Mouse (Mus musculus): ENCODE measurements around the gene Edem1. TPM values are rescaled to one million over a fixed set of nuclear protein-coding genes. Genes with fewer than 3 reads are reported as not detected.

The Edem1 gene
- total RNA-seq, 2 experiments from 2014 or later, result 17.1 to 18.1 TPM

- DNase-seq (ENCODE audit: extremely low spot score in 1 of 2, low spot score in 2 of 2), result no peak
- intact Hi-C loops (cut with DNase I), result no loop called here
- Histone ChIP-seq H3K27ac (no peak overlapping the region), H3K4me3 (no peak overlapping the region)
- TF ChIP-seq CTCF (IDR thresholded peaks at IDR 0.05), result no peak
Measured at GRCm38 (mm10) chr6:108883826-108884225, 55.4 kb downstream of the Edem1 start.

GRCm38 (mm10) chr6:108884603-108885002 is 56.2 kb downstream of the Edem1 start:
- Histone ChIP-seq H3K4me3 (no peak overlapping the region), H3K27ac (no peak overlapping the region)
- no peak for DNase-seq (ENCODE audit: extremely low spot score in 1 of 2, low spot score in 2 of 2)
- no peak for TF ChIP-seq CTCF (IDR thresholded peaks at IDR 0.05)
- intact Hi-C loops (cut with DNase I), result no loop called here

DNA sequence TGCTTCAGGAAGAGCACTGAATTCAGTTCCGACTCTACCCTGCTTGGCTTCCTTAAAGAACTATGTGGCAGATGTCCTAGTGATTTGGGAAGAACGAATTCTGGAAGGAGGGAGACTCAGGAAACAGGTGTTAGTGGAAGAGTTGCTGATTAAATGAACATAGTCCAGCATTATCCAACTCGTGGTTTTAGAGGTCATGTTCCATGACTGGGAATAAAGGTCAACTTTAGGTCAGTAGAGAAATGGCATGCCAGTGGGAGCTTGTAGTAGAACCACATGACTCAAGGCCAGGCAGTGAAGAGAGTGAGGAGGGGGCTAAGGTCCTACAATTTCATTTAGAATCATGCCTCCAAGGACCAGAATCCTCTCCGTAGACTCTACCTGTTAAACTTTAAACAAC is 57.9 kb downstream of the Edem1 start:
- no peak for TF ChIP-seq CTCF (IDR thresholded peaks at IDR 0.05)
- no peak for DNase-seq (ENCODE audit: extremely low spot score in 1 of 2, low spot score in 2 of 2)
- Histone ChIP-seq H3K4me3 (no peak overlapping the region), H3K27ac (no peak overlapping the region)
- intact Hi-C loops (cut with DNase I), result no loop called here

DNA sequence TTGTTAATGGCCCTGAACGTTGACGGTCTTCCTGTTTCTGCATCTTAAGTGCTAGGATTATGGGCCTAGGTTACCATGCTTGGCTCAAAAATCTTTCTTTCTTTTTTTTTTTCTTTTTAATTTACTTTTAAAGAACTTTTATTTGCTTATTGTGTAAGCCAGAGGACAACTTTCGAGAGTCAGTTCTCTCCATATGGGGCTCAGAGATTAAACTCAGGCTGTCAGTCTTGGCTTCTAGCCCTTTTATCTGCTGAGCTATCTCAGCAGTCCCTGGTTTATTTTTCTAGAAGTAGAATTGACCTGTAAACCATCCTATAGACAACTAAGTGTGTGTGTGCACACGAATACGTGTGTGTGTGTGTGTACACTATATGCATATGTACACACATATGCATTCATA is 64.1 kb downstream of the Edem1 start:
- intact Hi-C loops (cut with DNase I), result loop anchor here (10.0 kb wide), 1 partner anchor 1242 kb away; no protein-coding TSS in a partner anchor
- TF ChIP-seq CTCF (IDR thresholded peaks at IDR 0.05), result no peak
- no peak for DNase-seq (ENCODE audit: extremely low spot score in 1 of 2, low spot score in 2 of 2)
- no peak overlapping the region for H3K4me3 ChIP-seq
- no peak overlapping the region for H3K27ac ChIP-seq

GRCm38 (mm10) chr6:108895129-108895528 is 66.7 kb downstream of the Edem1 start:
- Histone ChIP-seq H3K4me3 (no peak overlapping the region), H3K27ac (no peak overlapping the region)
- intact Hi-C loops (cut with DNase I), result loop anchor here (10.0 kb wide), 1 partner anchor 1240 kb away; no protein-coding TSS in a partner anchor
- no peak for DNase-seq (ENCODE audit: extremely low spot score in 1 of 2, low spot score in 2 of 2)
- TF ChIP-seq CTCF (IDR thresholded peaks at IDR 0.05), result no peak

DNA sequence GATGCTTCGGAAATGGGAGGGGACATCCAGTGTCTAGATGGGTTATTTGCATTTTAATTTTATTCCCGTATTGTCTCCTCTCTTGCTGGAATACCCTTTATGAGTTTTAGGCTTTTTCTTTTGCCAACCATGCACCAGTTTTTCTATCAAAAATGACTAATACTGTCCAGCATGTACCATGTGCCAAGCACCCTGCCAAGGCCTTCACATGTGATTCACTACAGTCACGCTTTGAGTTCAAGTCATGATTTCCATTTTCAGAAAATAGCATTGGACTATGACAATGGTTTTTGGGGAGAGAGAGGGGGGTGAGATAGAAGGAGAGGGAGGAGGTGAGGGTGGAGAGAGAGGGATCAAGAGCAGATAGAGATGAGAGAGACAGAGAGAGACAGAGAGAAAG is 67.5 kb downstream of the Edem1 start:
- intact Hi-C loops (cut with DNase I), result loop anchor here (2.0 to 10.0 kb wide), 2 partner anchors 33 to 1239 kb away; no protein-coding TSS in a partner anchor
- no peak overlapping the region for H3K4me3 ChIP-seq
- no peak for TF ChIP-seq CTCF (IDR thresholded peaks at IDR 0.05)
- DNase-seq (ENCODE audit: extremely low spot score in 1 of 2, low spot score in 2 of 2), result no peak
- H3K27ac ChIP-seq, result peak overlapping the region; percentile 69; the same call in 1 of the 2 replicates

DNA sequence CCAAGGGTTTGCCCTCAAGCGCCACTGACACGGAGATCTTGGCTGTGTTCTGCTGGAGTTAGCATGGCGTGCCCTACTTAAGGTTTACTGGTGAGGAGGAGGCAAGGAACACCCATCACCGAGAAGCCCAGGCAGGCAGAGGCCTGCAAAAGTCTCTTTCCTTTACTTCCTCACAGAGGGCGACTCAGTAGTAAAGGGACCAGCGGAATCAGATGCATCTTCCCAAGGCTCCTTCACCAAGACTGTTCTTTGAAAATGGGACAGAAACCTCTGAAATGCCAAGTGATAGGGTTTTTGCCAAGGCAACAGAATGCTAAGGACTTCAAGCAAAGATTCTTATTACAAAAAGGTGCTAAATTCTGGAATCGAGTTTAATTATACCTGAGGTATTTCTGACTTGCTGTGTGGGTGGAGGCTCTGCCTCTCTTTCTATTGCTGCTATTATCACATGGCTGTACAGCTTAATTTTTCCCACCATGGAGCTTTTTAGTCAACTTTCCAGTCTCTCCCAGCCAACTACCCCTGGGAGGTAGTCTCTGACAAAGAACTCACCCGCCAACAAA is 68.2 kb downstream of the Edem1 start:
- DNase-seq (ENCODE audit: extremely low spot score in 1 of 2, low spot score in 2 of 2), result peak in 1 of 2 experiments; percentile 22
- no peak for TF ChIP-seq CTCF (IDR thresholded peaks at IDR 0.05)
- Histone ChIP-seq H3K4me3 (no peak overlapping the region), H3K27ac (peak overlapping the region; percentile 70)
- intact Hi-C loops (cut with DNase I), result loop anchor here (2.0 to 10.0 kb wide), 2 partner anchors 32 to 1238 kb away; no protein-coding TSS in a partner anchor

- no peak for TF ChIP-seq CTCF (IDR thresholded peaks at IDR 0.05)
- intact Hi-C loops (cut with DNase I), result loop anchor here (10.0 kb wide), 1 partner anchor 1236 kb away; no protein-coding TSS in a partner anchor
- Histone ChIP-seq H3K4me3 (no peak overlapping the region), H3K27ac (no peak overlapping the region)
- DNase-seq (ENCODE audit: extremely low spot score in 1 of 2, low spot score in 2 of 2), result no peak
Measured at GRCm38 (mm10) chr6:108899231-108899630, 70.8 kb downstream of the Edem1 start.

- Histone ChIP-seq H3K4me3 (no peak overlapping the region), H3K27ac (no peak overlapping the region)
- intact Hi-C loops (cut with DNase I), result no loop called here
- no peak for DNase-seq (ENCODE audit: extremely low spot score in 1 of 2, low spot score in 2 of 2)
- TF ChIP-seq CTCF (IDR thresholded peaks at IDR 0.05), result no peak
Measured at GRCm38 (mm10) chr6:108902124-108902523, 73.7 kb downstream of the Edem1 start.

- intact Hi-C loops (cut with DNase I), result no loop called here
- TF ChIP-seq CTCF (IDR thresholded peaks at IDR 0.05), result no peak
- Histone ChIP-seq H3K4me3 (no peak overlapping the region), H3K27ac (no peak overlapping the region)
- DNase-seq (ENCODE audit: extremely low spot score in 1 of 2, low spot score in 2 of 2), result no peak
Measured at GRCm38 (mm10) chr6:108903280-108903679, 74.8 kb downstream of the Edem1 start.

- Histone ChIP-seq H3K27ac (no peak overlapping the region), H3K4me3 (no peak overlapping the region)
- DNase-seq (ENCODE audit: extremely low spot score in 1 of 2, low spot score in 2 of 2), result no peak
- intact Hi-C loops (cut with DNase I), result no loop called here
- TF ChIP-seq CTCF (IDR thresholded peaks at IDR 0.05), result no peak
Measured at GRCm38 (mm10) chr6:108906539-108906938, 78.1 kb downstream of the Edem1 start.

Other genes with a start within 250 kb of the Edem1 start
- 100 to 1,000 TPM; 127 to 159 TPM for gene Bhlhe40, start 168.0 kb upstream of the Edem1 start, total RNA-seq (2021)
- gene Arl8b, start 45.5 kb upstream of the Edem1 start, total RNA-seq (2021), result 100 to 1,000 TPM; 200 to 203 TPM